Mouse (Mus musculus) kidney, postnatal 10 days (tissue): ENCODE measurements around the gene Dpyd.

Experiments
- DNase-seq: peaks from one replicate; pipeline ENCODE4 v3.0.0; 2021; ENCODE audit warnings: mixed read lengths

Dpyd gene

GRCm38 (mm10) chr3:118676052-118676777 lies 114.3 kb downstream of the Dpyd start:
- no peak for DNase-seq

GRCm38 (mm10) chr3:118680803-118681202 lies 118.9 kb downstream of the Dpyd start:
- DNase-seq = peak; percentile 11

GRCm38 (mm10) chr3:118750269-118750668 lies 188.3 kb downstream of the Dpyd start:
- DNase-seq = no peak

- DNase-seq = no peak
These were observed 191.7 kb downstream of the Dpyd start for GRCm38 (mm10) chr3:118753623-118754022.

GRCm38 (mm10) chr3:118756099-118756498 lies 194.2 kb downstream of the Dpyd start:
- DNase-seq = no peak

- DNase-seq = no peak
These were observed 251.0 kb downstream of the Dpyd start for GRCm38 (mm10) chr3:118812885-118813284.

- no peak for DNase-seq
These were observed 288.9 kb downstream of the Dpyd start for GRCm38 (mm10) chr3:118850613-118851527.

- no peak for DNase-seq
These were observed 290.8 kb downstream of the Dpyd start for GRCm38 (mm10) chr3:118852711-118853110.

GRCm38 (mm10) chr3:118855411-118855810 lies 293.5 kb downstream of the Dpyd start:
- DNase-seq = no peak

GRCm38 (mm10) chr3:118869113-118870107 lies 307.5 kb downstream of the Dpyd start:
- no peak for DNase-seq

GRCm38 (mm10) chr3:118875871-118876270 lies 313.9 kb downstream of the Dpyd start:
- DNase-seq = no peak

GRCm38 (mm10) chr3:118899036-118899435 lies 337.1 kb downstream of the Dpyd start:
- DNase-seq = no peak

GRCm38 (mm10) chr3:118991312-118991711 lies 429.4 kb downstream of the Dpyd start:
- DNase-seq = no peak

GRCm38 (mm10) chr3:118991793-118992192 lies 429.9 kb downstream of the Dpyd start:
- no peak for DNase-seq

GRCm38 (mm10) chr3:119021255-119021654 lies 459.3 kb downstream of the Dpyd start:
- no peak for DNase-seq

GRCm38 (mm10) chr3:119042611-119043010 lies 480.7 kb downstream of the Dpyd start:
- DNase-seq = peak; percentile 17

GRCm38 (mm10) chr3:119056144-119056543 lies 494.2 kb downstream of the Dpyd start:
- DNase-seq = no peak

- no peak for DNase-seq
These were observed 501.3 kb downstream of the Dpyd start for GRCm38 (mm10) chr3:119063214-119063613.

GRCm38 (mm10) chr3:119063642-119064041 lies 501.7 kb downstream of the Dpyd start:
- DNase-seq = no peak

- no peak for DNase-seq
These were observed 502.8 kb downstream of the Dpyd start for GRCm38 (mm10) chr3:119064746-119065145.

GRCm38 (mm10) chr3:119067221-119067620 lies 505.3 kb downstream of the Dpyd start:
- DNase-seq = no peak

- no peak for DNase-seq
These were observed 524.7 kb downstream of the Dpyd start for GRCm38 (mm10) chr3:119086618-119087017.
